Mouse (Mus musculus): Measurements from ENCODE around the gene Efcc1. TPM values are rescaled to one million over a fixed set of nuclear protein-coding genes. Genes with fewer than 3 reads are reported as not detected.

Gene Efcc1
- polyA plus RNA-seq, 1 experiment: 14.5 TPM

- TF ChIP-seq CTCF (IDR thresholded peaks at IDR 0.05; ENCODE audit: insufficient read depth, low read length) (no peak), POLR2A (IDR thresholded peaks at IDR 0.05; ENCODE audit: borderline replicate concordance, extremely low read depth, low read depth, low read length) (no peak)
- no peak for DNase-seq
- Histone ChIP-seq H3K4me3 (replicated peaks; ENCODE audit: extremely low read depth, low read depth, low read length) (no peak overlapping the region), H3K4me1 (ENCODE audit: control insufficient read depth, insufficient read depth, low read length) (no peaks in the 10 kb centered on the region)
- 76% methylated on average over 8 of the region's 8 CpGs for WGBS
Measured at GRCm38 (mm10) chr6:87741978-87742377, 11.3 kb downstream of the Efcc1 start.

GRCm38 (mm10) chr6:87742804-87743203 lies 12.1 kb downstream of the Efcc1 start:
- WGBS: 79% methylated on average over 5 of the region's 5 CpGs
- no peaks in the 10 kb centered on the region for H3K4me1 ChIP-seq (ENCODE audit: control insufficient read depth, insufficient read depth, low read length)

GRCm38 (mm10) chr6:87743281-87743680 lies 12.6 kb downstream of the Efcc1 start:
- Histone ChIP-seq H3K4me1 (ENCODE audit: control insufficient read depth, insufficient read depth, low read length) (no peaks in the 10 kb centered on the region), H3K4me3 (replicated peaks; ENCODE audit: extremely low read depth, low read depth, low read length) (no peak overlapping the region)
- 56% methylated on average over 5 of the region's 5 CpGs for WGBS
- no peak for TF ChIP-seq POLR2A (IDR thresholded peaks at IDR 0.05; ENCODE audit: borderline replicate concordance, extremely low read depth, low read depth, low read length)
- TF ChIP-seq CTCF (IDR thresholded peaks at IDR 0.05; ENCODE audit: insufficient read depth, low read length): no peak
- DNase-seq: no peak

More at GRCm38 (mm10) chr6:87742804-87743203, 12.1 kb downstream of the Efcc1 start:
- no peak for DNase-seq
- peak; percentile 24; the same call in 1 of the 2 replicates for TF ChIP-seq CTCF (IDR thresholded peaks at IDR 0.05; ENCODE audit: insufficient read depth, low read length)
- TF ChIP-seq POLR2A (IDR thresholded peaks at IDR 0.05; ENCODE audit: borderline replicate concordance, extremely low read depth, low read depth, low read length): no peak
- H3K4me3 ChIP-seq (replicated peaks; ENCODE audit: extremely low read depth, low read depth, low read length): no peak overlapping the region

GRCm38 (mm10) chr6:87744632-87745031 lies 14.0 kb downstream of the Efcc1 start:
- Histone ChIP-seq H3K4me1 (ENCODE audit: control insufficient read depth, insufficient read depth, low read length) (no peaks in the 10 kb centered on the region), H3K4me3 (replicated peaks; ENCODE audit: extremely low read depth, low read depth, low read length) (no peak overlapping the region)
- WGBS: 70% methylated on average over 3 of the region's 3 CpGs
- no peak for DNase-seq
- no peak for TF ChIP-seq POLR2A (IDR thresholded peaks at IDR 0.05; ENCODE audit: borderline replicate concordance, extremely low read depth, low read depth, low read length)
- TF ChIP-seq CTCF (IDR thresholded peaks at IDR 0.05; ENCODE audit: insufficient read depth, low read length): no peak

- no peaks in the 10 kb centered on the region for H3K4me1 ChIP-seq (ENCODE audit: control insufficient read depth, insufficient read depth, low read length)
- DNase-seq: no peak
- TF ChIP-seq POLR2A (IDR thresholded peaks at IDR 0.05; ENCODE audit: borderline replicate concordance, extremely low read depth, low read depth, low read length) (no peak), CTCF (IDR thresholded peaks at IDR 0.05; ENCODE audit: insufficient read depth, low read length) (no peak)
- H3K4me3 ChIP-seq (replicated peaks; ENCODE audit: extremely low read depth, low read depth, low read length): no peak overlapping the region
- WGBS: 11% methylated on average over 1 of the region's 1 CpGs
Measured at GRCm38 (mm10) chr6:87745301-87745700, 14.6 kb downstream of the Efcc1 start.

GRCm38 (mm10) chr6:87746059-87746458 lies 15.4 kb downstream of the Efcc1 start:
- 35% methylated on average over 3 of the region's 3 CpGs for WGBS
- DNase-seq: no peak
- Histone ChIP-seq H3K4me1 (ENCODE audit: control insufficient read depth, insufficient read depth, low read length) (no peaks in the 10 kb centered on the region), H3K4me3 (replicated peaks; ENCODE audit: extremely low read depth, low read depth, low read length) (no peak overlapping the region)
- TF ChIP-seq POLR2A (IDR thresholded peaks at IDR 0.05; ENCODE audit: borderline replicate concordance, extremely low read depth, low read depth, low read length) (no peak), CTCF (IDR thresholded peaks at IDR 0.05; ENCODE audit: insufficient read depth, low read length) (no peak)

- Histone ChIP-seq H3K4me1 (ENCODE audit: control insufficient read depth, insufficient read depth, low read length) (no peaks in the 10 kb centered on the region), H3K4me3 (replicated peaks; ENCODE audit: extremely low read depth, low read depth, low read length) (no peak overlapping the region)
- TF ChIP-seq POLR2A (IDR thresholded peaks at IDR 0.05; ENCODE audit: borderline replicate concordance, extremely low read depth, low read depth, low read length) (no peak), CTCF (IDR thresholded peaks at IDR 0.05; ENCODE audit: insufficient read depth, low read length) (no peak)
- no peak for DNase-seq
- 55% methylated on average over 2 of the region's 2 CpGs for WGBS
Measured at GRCm38 (mm10) chr6:87746849-87747248, 16.2 kb downstream of the Efcc1 start.

GRCm38 (mm10) chr6:87748078-87748477 lies 17.4 kb downstream of the Efcc1 start:
- no peaks in the 10 kb centered on the region for H3K4me1 ChIP-seq (ENCODE audit: control insufficient read depth, insufficient read depth, low read length)
- DNase-seq: no peak
- no peak for TF ChIP-seq CTCF (IDR thresholded peaks at IDR 0.05; ENCODE audit: insufficient read depth, low read length)
- no peak for TF ChIP-seq POLR2A (IDR thresholded peaks at IDR 0.05; ENCODE audit: borderline replicate concordance, extremely low read depth, low read depth, low read length)
- H3K4me3 ChIP-seq (replicated peaks; ENCODE audit: extremely low read depth, low read depth, low read length): no peak overlapping the region
- 64% methylated on average over 2 of the region's 2 CpGs for WGBS

GRCm38 (mm10) chr6:87748531-87748930 lies 17.9 kb downstream of the Efcc1 start:
- no peak for TF ChIP-seq POLR2A (IDR thresholded peaks at IDR 0.05; ENCODE audit: borderline replicate concordance, extremely low read depth, low read depth, low read length)
- no peak for TF ChIP-seq CTCF (IDR thresholded peaks at IDR 0.05; ENCODE audit: insufficient read depth, low read length)
- WGBS: 73% methylated on average over 6 of the region's 6 CpGs
- DNase-seq: no peak

GRCm38 (mm10) chr6:87750184-87750910 lies 19.7 kb downstream of the Efcc1 start:
- WGBS: 72% methylated on average over 8 of the region's 8 CpGs
- TF ChIP-seq CTCF (IDR thresholded peaks at IDR 0.05; ENCODE audit: insufficient read depth, low read length) (no peak), POLR2A (IDR thresholded peaks at IDR 0.05; ENCODE audit: borderline replicate concordance, extremely low read depth, low read depth, low read length) (no peak)

More at GRCm38 (mm10) chr6:87748531-87748930, 17.9 kb downstream of the Efcc1 start:
- Histone ChIP-seq H3K4me1 (ENCODE audit: control insufficient read depth, insufficient read depth, low read length) (no peaks in the 10 kb centered on the region), H3K4me3 (replicated peaks; ENCODE audit: extremely low read depth, low read depth, low read length) (no peak overlapping the region)

More at GRCm38 (mm10) chr6:87750184-87750910, 19.7 kb downstream of the Efcc1 start:
- no peaks in the 10 kb centered on the region for H3K4me1 ChIP-seq (ENCODE audit: control insufficient read depth, insufficient read depth, low read length)
- no peak for DNase-seq
- no peak overlapping the region for H3K4me3 ChIP-seq (replicated peaks; ENCODE audit: extremely low read depth, low read depth, low read length)
